Mouse (Mus musculus): ENCODE measurements at regions not wholly inside any gene's neighbourhood (a gene's known extent, or its start where the extent isn't known, plus 50 kb on each side); places are given as distances from the start of the nearest gene placed in this dataset.
"Not testable (repeated sequence)": the region's sequence is repeated elsewhere in the genome, so short reads cannot be mapped to it uniquely, and the experiment has no call there.

DNA sequence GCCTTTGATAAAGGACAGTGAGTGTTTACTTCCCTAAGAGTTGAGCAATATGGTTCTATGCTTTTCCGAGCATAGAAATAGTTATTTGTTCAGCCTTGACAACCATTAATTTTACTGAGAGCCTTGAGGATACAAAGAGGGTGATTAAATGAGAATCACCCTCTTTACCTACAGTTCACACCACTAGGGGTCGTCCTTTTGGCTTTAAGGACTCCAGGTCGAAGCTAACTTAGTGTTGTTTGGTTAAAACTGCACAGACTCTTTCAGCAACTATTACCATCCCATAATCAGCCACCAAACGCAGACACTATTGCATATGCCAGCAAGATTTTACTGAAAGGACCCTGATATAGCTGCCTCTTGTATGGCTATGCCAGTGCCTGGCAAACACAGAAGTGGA is 559.2 kb upstream of the 2610301B20Rik start:
- no peak for DNase-seq (ENCODE audit: low spot score)

DNA sequence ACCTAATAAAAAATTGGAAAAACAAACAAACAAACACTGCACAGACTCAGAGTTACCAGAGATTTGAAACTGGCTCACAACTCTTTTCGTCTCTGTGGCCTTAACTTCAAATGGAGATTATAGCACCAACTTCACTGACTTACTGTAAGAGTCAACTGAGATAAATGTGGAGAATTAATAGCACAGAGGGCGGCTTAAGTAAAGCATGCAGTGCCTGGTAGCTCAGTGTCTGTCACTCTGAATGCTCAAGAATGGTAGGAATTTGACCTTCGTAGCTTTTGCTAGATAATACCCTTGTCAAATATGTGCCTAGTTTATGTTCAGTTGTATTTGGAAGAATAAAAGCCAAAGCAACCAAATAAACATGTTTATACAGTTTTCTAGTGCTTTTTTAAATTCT is 558.4 kb upstream of the 2610301B20Rik start:
- no peak for DNase-seq (ENCODE audit: low spot score)

DNA sequence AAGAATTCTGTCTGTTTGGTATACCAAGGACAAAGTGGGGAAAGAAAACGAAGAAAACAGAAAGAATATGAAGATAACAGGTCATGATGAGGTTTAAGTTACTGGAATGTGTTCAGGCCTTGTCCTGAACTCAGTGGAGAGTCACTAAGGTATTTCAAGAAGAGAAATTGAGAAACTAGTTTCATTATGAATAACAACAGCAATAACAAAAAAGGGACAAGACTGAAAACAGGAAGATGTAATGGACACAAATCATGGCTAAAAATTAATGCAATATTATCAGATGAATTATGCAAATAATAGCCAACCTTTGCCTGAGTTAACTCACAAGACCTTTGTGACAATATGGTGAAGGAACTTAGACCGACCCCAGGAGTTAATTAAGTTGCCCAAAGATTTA is 530.2 kb upstream of the 2610301B20Rik start:
- no peak for DNase-seq (ENCODE audit: low spot score)

DNA sequence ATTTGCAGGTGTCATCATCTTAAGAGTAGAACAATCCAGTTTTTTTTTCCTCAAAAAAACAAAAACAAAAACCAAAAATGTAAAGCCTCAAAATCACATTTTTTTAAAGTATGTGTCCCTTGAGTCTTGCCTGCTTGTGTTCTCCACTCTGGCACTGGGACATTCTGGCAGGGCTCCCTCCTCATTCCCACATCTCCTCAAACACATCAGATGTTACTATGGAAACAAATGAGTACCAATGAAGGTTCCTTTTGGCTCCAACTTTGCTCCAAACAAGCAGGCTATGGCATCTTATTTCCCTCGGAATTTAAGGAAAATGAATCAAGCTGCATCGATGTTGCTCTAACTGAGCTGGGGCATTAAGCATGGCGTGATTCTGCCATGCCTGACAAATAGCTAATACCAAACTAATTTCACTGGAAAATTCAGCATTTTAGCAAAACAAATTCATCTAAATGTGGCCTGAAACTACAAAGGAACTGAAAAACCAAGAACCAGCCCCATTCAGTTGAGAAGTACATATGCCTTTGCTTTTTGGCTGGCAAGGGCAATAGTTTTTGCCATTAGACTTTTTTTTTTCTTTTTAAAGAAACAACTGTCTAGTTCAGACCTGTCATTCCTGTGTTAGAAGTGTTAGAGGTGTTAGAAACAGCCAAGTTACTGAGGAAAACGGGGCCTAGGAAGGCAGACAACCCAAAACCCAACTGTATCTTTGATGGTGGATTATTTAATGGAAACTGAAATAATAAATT is 522.2 kb upstream of the 2610301B20Rik start:
- DNase-seq (ENCODE audit: low spot score), result no peak

DNA sequence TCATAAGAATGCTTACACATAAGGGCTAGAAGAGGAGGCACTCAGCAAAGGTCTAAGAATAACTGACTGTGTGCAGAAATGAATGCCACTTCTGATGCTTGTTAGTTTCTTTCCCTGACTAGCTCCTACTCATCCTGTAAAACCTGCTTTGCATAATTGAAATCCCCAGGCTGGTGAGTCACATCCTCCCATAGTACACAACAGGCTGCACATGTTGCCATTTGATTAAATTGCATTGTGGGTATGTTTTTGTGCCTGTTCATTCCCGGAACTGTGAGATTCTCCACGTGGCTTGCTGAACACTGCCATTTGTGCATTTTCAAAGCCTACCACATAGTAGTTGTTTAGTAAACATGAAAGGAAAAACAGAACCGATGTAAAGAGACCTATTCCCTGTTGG is 516.7 kb upstream of the 2610301B20Rik start:
- DNase-seq (ENCODE audit: low spot score), result no peak

DNA sequence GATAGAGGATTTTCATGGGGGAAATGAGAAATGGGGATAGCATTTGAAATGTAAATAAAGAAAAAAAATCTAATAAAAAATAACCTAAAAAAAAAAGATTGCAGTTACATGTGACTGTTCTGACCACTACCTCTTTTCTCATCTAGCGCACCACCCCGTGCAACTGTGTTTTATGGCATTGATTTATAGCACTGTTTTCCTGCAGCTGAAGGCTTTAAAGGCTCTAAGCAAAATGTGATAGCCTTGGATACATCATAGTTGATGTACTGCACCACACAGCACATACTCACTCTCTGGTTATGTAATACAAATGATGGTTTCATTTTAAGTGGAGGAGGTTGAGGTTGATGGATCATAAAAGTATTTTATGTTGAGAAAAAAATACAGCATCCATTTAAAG is 484.5 kb upstream of the 2610301B20Rik start:
- no peak for DNase-seq (ENCODE audit: low spot score)

DNA sequence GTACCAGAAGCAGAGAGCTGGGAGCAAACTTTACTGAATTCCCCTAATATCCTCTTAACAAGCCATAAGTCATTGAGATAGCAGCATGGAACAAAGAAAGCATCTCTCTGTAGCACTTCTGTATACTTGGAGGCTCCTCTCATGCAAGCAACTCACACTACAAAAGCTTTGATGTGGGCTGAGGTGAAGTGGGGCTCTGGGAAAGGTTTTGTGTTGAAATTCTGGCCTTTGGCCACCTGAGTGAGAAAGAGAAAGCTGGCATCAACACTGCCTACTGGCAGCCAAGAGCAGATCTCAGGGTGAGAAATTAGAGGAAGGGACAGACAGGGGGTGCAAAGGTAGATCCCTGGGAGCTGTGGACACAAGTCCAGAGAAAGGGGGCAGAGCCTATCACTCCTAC is 477.0 kb upstream of the 2610301B20Rik start:
- no peak for DNase-seq (ENCODE audit: low spot score)

DNA sequence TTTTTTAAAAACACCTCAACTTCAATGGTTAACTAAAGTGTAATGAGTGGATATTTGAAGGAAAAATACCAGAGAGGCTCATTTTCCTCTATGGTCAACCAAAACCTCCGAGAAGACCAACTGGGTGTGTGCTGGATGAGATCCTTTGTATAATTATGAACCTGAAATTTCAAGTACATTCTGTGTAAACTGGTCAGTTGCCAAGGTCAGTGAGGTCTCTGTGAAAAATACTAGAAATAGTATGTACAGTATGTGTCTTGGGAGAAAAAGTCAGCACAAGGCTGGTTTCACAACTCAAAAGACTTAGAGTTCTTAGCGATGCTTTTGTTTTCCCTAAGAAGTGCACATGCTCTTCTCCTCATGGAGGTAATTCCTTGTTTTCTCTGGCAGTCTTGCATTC is 476.2 kb upstream of the 2610301B20Rik start:
- no peak for DNase-seq (ENCODE audit: low spot score)

DNA sequence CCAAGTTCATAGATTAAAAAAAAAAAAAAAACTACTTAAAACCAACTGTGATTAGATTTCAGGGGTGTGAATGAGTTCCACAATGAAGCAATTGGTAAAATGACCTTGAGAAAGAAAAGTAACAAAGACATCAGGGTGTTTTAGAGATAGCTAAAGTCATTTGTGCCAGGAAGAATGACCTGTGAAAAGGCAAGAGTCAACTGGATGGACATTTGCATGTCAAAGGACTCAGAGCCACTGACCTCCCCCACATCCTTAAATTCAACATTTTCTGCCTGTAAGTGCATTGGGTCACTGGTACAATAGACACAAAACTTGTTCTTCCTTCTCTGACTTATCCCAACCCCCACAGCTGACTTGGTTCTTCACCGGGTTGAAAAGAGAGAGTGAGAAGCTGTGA is 474.6 kb upstream of the 2610301B20Rik start:
- DNase-seq (ENCODE audit: low spot score), result no peak

DNA sequence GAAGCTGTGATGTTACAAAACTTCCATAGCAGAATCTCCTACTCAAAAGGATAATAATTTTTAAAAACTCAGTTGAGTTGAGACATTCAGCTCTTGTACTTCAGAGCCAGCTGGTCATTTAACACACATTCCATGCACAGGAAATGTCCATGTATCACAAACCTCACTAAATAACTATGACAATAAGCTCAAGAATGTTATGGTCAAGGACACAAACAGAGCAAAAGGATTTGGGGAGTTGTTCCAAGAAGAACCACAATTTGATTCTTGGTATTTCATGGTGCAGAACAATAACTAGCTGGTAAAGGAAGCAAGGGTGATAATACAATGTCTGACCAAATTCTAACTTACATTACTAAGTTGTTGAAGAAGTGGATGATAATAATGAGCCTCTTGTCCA is 471.4 kb upstream of the 2610301B20Rik start:
- no peak for DNase-seq (ENCODE audit: low spot score)

DNA sequence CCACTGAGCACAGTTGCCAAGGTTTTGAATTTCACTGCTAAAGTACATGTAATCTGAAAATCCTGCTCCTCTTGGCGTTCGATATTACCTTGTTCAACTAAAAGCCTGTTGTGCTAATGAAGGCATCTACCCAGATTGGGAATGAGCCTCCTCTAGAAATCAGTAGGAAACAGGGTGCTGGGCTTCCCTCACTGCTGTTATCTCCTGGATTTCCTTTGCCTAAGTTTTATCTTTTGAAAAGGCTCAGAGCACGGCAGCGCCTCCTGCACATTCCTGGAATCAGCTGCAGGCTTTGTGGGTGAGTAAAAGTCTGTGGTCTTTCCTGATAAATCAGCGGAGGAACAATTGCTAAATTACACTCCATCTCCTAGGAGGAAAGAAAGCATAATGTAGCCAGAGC is 469.9 kb upstream of the 2610301B20Rik start:
- no peak for DNase-seq (ENCODE audit: low spot score)

DNA sequence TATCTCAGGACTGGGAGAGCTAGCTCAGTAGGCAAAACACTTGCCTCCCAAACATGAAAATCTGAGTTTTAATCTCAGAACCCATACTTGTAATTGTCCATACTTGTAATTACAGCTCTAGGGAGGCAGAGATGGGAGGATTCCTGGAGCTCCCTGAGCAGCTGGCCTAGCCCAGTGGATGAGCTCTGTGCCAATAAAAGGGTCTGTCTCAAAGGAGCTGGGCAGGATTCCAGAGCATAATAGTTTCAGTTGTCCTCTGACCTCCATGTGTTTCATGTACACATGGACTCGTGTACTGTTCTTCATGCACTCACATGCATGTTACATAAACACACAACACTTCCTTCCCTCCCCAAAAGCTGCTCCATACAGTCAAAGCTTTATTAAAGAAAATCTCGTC is 469.2 kb upstream of the 2610301B20Rik start:
- no peak for DNase-seq (ENCODE audit: low spot score)

DNA sequence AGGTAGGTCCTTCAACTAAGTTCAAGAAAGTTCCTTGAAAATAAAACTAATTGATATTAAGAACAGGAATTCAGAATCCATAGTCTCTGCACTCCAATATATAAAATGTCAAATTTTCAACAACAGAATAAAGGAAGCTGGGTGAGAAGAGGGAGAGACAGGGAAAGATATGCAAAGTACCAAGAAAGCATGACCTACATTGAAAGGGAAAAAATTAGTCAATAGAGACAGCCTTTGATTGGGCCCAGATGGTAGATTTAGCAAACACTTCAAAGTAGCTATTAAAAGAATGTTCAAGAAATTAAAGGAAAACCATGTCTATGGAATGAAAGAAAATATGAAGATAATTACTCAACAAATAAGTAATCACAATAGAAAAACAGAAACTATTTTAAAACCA is 460.0 kb upstream of the 2610301B20Rik start:
- DNase-seq (ENCODE audit: low spot score), result no peak

DNA sequence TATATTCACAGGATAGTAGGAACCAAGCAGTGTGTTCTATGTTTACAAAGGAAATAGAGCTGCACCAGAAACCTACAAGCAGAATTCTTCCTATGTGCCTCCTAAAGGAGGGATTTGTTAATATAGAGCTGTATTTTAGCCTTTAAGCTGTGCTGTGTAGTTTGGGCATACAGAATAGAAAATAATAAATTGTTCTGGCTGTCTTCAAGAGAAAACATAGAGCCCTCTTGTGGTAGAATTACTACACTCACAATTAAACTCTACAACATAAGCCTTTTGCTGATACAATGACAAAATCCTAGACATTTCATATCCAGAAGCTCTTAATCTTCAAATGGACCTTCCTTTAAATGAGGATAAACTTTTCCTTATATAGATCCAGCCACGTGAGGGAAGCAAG is 452.9 kb upstream of the 2610301B20Rik start:
- no peak for DNase-seq (ENCODE audit: low spot score)

DNA sequence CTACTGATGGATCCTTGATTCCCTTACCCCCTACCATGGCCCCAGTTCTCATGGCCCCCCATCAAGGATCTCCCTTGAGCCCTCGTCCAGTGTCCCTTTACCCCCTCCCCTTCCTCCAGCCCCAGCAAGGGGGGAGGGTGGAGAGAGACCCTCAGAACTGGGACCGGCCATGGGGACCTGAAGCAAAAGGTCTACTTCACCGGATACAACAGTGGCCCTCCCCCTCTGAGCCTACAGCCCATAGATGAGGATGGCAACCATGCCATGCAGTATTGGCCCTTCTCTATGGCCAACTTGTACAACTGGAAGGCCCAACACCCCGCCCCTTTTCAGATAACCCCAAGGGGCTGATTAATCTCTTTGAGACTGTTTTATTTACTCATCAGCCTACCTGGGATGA is 439.9 kb upstream of the 2610301B20Rik start:
- no peak for DNase-seq (ENCODE audit: low spot score)

DNA sequence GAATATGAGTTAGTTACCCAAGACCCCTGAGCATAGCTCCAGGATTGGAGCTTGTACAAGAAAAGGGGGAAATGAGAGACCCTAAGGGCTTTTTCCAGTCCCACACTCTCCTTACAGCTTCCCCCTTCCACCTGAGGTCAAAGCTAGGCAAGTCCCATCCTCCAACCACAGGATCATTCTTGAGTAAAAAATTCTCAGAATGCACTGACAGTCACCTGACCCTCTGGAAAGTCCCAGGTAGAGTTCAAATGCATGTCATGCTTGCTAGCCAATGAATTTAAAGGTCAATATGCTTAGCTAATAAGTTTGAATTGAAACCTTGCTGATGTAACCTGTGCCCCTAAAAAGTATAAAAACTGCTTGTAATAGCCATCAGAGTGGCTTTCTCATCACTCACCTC is 434.4 kb upstream of the 2610301B20Rik start:
- DNase-seq (ENCODE audit: low spot score), result not testable (repeated sequence)

DNA sequence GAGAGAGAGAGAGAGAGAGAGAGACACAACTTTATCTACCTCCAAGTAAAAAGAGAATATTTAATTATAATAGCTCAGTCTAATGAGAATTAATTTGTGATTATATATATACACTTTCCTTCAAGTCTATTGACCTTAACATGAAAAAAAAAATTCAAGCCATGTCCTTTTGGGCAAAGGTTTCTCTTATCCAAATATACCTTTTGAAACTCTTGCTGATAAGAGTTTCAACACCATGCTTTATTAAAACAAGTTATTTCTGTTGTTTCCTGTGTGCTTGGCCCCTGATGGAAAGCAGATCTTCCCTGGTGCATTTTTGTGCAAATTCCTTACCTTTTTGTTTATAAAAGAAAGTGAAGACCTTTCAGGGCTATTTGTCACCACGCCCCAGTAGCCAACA is 414.7 kb upstream of the 2610301B20Rik start:
- DNase-seq (ENCODE audit: low spot score), result no peak

DNA sequence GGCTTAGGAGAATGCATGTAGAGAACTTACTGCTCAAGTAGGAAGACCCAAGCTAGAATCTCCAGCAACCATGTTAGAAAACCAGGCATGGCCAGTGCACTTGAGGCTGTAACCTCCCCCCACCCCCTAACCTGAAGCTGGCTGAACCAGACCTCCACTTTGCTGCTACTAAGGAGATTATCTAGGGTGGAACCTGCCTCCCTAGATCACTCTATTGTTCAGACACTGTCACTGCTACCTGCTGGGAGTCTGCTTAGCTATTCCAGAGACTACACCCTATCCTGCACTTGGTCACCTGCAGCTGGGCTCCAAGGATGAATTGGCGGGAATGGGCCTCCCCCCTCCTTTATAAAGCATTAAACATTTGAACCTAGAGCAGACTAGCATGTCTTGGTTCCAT is 393.4 kb upstream of the 2610301B20Rik start:
- no peak for DNase-seq (ENCODE audit: low spot score)

DNA sequence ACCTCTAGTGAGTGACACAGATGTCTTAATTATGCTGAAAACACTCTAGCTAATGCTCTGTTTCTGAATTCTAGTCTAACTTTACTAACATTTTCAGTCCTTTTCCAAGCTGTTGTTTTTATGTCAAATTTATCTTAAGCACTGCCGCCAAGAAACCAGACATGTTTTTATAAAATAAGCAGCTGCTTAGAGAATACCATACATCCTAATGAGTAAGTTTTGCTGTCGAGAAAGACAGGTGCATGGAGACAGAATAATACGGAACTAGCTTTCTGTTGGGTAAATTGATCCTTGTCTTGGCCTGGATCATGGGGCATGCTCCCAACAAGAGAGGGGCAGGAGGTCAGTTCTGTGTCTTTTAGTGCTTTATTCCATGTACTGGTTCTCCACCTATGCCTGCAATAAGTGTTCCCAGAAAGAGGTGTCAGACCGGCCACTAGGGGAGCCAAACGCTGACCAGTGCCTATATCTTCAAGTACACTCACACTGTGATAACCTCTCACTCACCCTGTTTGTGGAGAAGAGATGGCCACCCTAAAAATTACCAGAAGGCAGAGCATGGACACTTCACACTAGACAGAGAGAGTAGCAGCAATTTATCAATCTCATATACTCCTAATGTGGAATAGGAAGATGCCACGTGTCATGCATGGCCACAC is 366.0 kb upstream of the 2610301B20Rik start:
- no peak for DNase-seq (ENCODE audit: low spot score)

DNA sequence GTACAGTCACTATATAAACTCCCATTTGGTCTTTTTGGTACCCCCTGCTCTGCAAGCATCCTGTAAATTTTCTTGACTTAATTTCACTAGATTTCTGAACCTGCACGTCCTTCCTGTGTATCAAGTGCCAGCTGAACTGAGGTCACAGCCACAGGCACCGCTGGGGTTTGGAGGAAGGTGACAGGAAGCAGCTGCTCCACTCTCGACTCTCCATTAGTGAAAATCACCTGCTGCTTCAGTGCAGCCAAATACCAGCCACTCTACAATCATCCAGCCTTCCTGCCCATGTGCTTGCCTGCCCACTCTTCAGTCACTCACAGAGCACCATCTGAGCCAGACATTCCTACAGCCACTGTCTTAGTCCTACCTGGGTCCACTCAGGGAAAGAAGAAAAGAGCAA is 364.3 kb upstream of the 2610301B20Rik start:
- no peak for DNase-seq (ENCODE audit: low spot score)

DNA sequence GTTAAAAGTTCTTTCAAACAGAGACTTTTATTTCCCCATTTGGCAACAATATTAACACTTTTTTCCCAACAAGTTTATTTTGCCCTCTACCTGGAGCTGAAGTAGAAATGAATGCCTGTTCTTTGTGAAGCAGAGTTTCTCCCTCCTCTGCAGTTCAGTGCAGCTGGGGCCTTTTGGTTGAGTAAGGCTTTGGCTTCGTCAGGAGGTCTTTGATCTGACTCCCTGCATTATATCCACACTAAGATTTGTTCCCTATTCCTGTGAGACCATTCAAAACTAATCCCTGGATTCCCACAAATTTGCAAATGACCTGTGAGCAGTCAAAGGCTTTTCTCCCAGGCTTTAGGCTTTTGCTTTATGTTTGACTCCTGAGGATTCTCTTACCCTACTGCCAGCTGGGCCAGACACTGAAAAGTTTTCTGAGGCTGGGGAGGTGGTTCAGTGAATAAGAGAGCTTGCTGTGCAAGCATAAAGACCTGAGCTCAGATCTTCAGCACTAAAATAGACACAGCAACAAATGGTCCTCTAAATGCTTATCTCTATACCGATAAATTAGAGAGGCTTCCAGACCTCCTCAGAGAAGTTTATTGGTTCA is 323.5 kb upstream of the 2610301B20Rik start:
- DNase-seq (ENCODE audit: low spot score), result no peak

DNA sequence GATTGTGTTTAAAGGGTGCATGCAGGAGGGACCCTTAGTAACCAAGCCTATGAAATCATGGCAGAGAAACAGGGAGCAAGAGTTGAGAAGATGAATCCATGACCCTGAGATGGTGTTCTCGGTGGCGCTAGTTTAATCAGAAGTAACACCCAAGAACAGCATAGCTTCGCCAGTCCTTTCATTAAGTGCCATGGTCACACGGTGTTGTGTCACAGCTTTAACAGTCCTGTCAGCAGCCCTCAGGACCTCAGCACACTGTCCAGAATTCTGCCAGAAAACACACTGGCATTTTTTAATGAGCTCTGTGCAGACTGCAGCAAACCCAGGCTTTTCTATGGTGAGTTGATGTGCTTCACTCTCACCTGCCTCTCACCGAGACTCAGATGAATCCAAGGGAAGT is 320.6 kb upstream of the 2610301B20Rik start:
- no peak for DNase-seq (ENCODE audit: low spot score)

DNA sequence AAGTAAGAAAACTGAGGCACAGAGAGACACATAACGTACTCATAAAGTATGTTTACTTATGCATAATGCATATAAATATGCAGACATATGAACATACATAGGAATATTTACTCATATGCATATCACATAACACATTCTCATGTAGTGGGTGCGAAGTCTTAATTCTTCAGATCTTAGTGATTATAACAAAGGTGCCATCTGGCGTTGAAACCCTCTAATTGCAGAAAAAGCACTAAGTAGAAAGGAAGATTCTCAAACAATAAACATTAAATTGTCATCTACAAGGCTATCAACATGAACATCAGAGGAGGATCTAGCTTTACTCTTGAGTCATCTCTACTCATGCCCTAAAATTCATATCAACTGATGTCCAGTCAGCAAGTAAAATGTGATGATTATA is 314.2 kb upstream of the 2610301B20Rik start:
- no peak for DNase-seq (ENCODE audit: low spot score)
